Mouse (Mus musculus) MEL (cell line): ENCODE data around the gene Nisch.

Source experiments
- CTCF ChIP-seq, 3 experiments: IDR thresholded peaks in 2 of 3; conservative IDR thresholded peaks in 1 of 3; 2 replicates each; pipeline ENCODE4 v1.5.1; 2011 to 2012; ENCODE audit warnings: low read length in 3 of 3, low read depth in 2 of 3, mild to moderate bottlenecking in 2 of 3, improper control_type of control experiment in 1 of 3, inconsistent platforms in 1 of 3, mixed read lengths in 1 of 3, moderate library complexity in 1 of 3; ENCODE audit not compliant: control insufficient read depth in 1 of 3, insufficient read depth in 1 of 3, poor library complexity in 1 of 3, severe bottlenecking in 1 of 3
- EP300 ChIP-seq, 2 experiments: IDR thresholded peaks; 2 replicates each; pipeline ENCODE4 v1.6.1; 2011; ENCODE audit warnings: improper control_type of control experiment in 2 of 2, low read length in 2 of 2, low read depth in 1 of 2, mild to moderate bottlenecking in 1 of 2
- HCFC1 ChIP-seq: IDR thresholded peaks from 2 replicates; pipeline ENCODE4 v1.6.1; 2012; ENCODE audit warnings: low read depth, mild to moderate bottlenecking, inconsistent platforms, low read length, improper control_type of control experiment, moderate library complexity
- UBTF ChIP-seq: IDR thresholded peaks from 2 replicates; pipeline ENCODE4 v1.6.1; 2012; ENCODE audit warnings: low read depth, mild to moderate bottlenecking, inconsistent platforms, low read length, improper control_type of control experiment, moderate library complexity, borderline replicate concordance; ENCODE audit not compliant: insufficient read depth
- ZKSCAN1 ChIP-seq: IDR thresholded peaks from 2 replicates; pipeline ENCODE4 v1.6.1; 2012; ENCODE audit warnings: low read depth, mild to moderate bottlenecking, inconsistent platforms, low read length, improper control_type of control experiment, moderate library complexity

GRCm38 (mm10) chr14:31168425-31168824 lies 48.3 kb downstream of the Nisch start, which contains the start of gene Stab1:
- TF ChIP-seq UBTF: no peak
- TF ChIP-seq HCFC1: no peak
- no peak for TF ChIP-seq ZKSCAN1
- no peak for TF ChIP-seq CTCF (IDR thresholded peaks at IDR 0.05 in 2 of 3, conservative IDR thresholded peaks at IDR 0.05 in 1 of 3; ENCODE audit: control insufficient read depth in 1 of 3, insufficient read depth in 1 of 3, low read depth in 2 of 3, low read length in 3 of 3, poor library complexity in 1 of 3, severe bottlenecking in 1 of 3)
- TF ChIP-seq EP300 (IDR thresholded peaks at IDR 0.05; ENCODE audit: low read depth in 1 of 2, low read length in 2 of 2): no peak
